Mouse (Mus musculus) heart, embryonic 11.5 days (tissue): ENCODE measurements at regions not wholly inside any gene's neighbourhood (a gene's known extent, or its start where the extent isn't known, plus 50 kb on each side); places are given as distances from the start of the nearest gene placed in this dataset.
A peak's percentile ranks its signal among the peaks of the same experiment; 100 is the strongest.

Source experiments
- ATAC-seq: fragments of 200-750 bp; cut with Nextera tagmentation; replicated peaks from 2 replicates; pipeline ENCODE4 v1.8.0; 2017; ENCODE audit warnings: moderate library complexity; ENCODE audit not compliant: insufficient number of reproducible peaks, low FRiP score, low TSS enrichment
- H3K27ac ChIP-seq: fragments of 300-500 bp; sonication (generic); 2 replicates; pipeline ENCODE4 v1.5.1; 2014; ENCODE audit warnings: mild to moderate bottlenecking, low read depth, low read length
- H3K27me3 ChIP-seq: fragments of 300-500 bp; sonication (generic); 2 replicates; pipeline ENCODE4 v1.6.1; 2014; ENCODE audit warnings: mild to moderate bottlenecking, low read length, mixed read lengths; ENCODE audit not compliant: control insufficient read depth, insufficient read depth
- H3K36me3 ChIP-seq: fragments of 300-500 bp; sonication (generic); 2 replicates; pipeline ENCODE4 v1.6.1; 2014; ENCODE audit warnings: mild to moderate bottlenecking, low read length, moderate library complexity, mixed read lengths; ENCODE audit not compliant: control insufficient read depth, insufficient read depth
- H3K4me1 ChIP-seq: fragments of 300-500 bp; sonication (generic); 2 replicates; pipeline ENCODE4 v1.6.1; 2014; ENCODE audit warnings: low read length; ENCODE audit not compliant: control insufficient read depth, insufficient read depth
- H3K4me2 ChIP-seq: fragments of 300-500 bp; sonication (generic); 2 replicates; pipeline ENCODE4 v1.6.1; 2014; ENCODE audit warnings: mild to moderate bottlenecking, moderate library complexity
- H3K4me3 ChIP-seq: fragments of 300-500 bp; sonication (generic); 2 replicates; pipeline ENCODE4 v1.5.1; 2014; ENCODE audit warnings: low read depth, low read length
- H3K9ac ChIP-seq: fragments of 300-500 bp; sonication (generic); 2 replicates; pipeline ENCODE4 v1.6.1; 2014; ENCODE audit warnings: mild to moderate bottlenecking, low read depth, low read length, moderate library complexity
- H3K9me3 ChIP-seq: fragments of 300-500 bp; sonication (generic); replicated peaks from 2 replicates; pipeline ENCODE4 v1.6.1; 2016; ENCODE audit warnings: low read length; ENCODE audit not compliant: control insufficient read depth
- WGBS: fragments of 180-500 bp; shearing (Covaris S2); extraction: QIAGEN DNeasy Blood & Tissue Kit; methylation state at CpG from one replicate; pipeline ENCODE4 v1.1.7; 2014; ENCODE audit not compliant: insufficient replicate concordance; 5-methylcytosine and 5-hydroxymethylcytosine counted together

DNA sequence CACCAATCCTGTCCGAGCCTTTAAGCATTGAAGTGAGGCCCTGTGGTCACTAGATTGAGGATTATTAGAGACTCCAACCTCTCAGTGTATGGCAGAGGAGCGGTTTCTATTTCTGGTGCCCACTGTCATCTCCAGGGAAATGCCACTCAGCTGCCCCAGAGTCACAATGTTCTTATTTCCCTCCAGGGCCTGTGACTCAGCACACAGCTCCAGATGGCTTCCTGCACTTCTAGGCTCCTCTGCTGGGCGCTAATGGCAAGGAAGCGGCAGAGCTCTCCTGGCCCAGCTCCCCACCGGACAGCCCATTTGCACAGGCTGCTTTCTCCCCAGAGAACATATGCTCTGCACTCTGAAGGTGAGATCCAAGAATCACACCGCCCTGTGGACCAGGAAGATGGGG lies 75.8 kb upstream of the Cpeb4 start:
- Histone ChIP-seq H3K4me1 (peaks cover 7% of the 10 kb centered on the region; the same call in 1 of the 2 replicates), H3K36me3 (no peaks in the 10 kb centered on the region), H3K27ac (no peak overlapping the region), H3K9ac (0 out of 2 replicates have a peak overlapping the region, but pooled peaks have one; percentile 36), H3K27me3 (no peaks in the 10 kb centered on the region), H3K9me3 (no peaks in the 10 kb centered on the region; the same call in 1 of the 2 replicates), H3K4me2 (no peak overlapping the region), H3K4me3 (no peak overlapping the region)
- ATAC-seq = no peak
- WGBS = 50% methylated on average over 6 of the region's 6 CpGs

DNA sequence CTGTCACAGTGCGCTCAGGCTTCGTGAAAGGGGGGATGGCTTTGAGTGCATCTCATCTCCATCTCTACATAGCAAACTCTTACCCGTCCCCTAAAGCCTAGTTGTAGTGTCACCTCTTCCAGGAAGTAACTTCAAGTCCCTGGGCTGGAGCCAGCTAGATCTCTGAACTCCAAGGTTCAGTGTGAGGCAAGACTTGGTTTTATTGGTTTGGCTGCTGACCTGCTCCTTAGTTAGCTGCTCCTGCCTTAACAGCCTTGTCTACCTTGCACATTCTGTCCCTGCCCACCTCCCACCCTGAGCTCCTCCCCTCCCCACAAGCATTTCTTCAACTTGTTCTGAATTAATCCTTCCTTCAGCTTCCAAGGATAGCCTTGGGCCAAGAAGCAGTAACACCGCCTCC lies 70.4 kb upstream of the Cpeb4 start:
- no peaks in the 10 kb centered on the region for H3K27me3 ChIP-seq
- H3K4me2 ChIP-seq = no peak overlapping the region
- no peak overlapping the region for H3K27ac ChIP-seq
- H3K9me3 ChIP-seq = no peaks in the 10 kb centered on the region; the same call in 1 of the 2 replicates
- peaks cover 10% of the 10 kb centered on the region for H3K4me1 ChIP-seq
- no peaks in the 10 kb centered on the region for H3K36me3 ChIP-seq
- no peak overlapping the region for H3K4me3 ChIP-seq
- no peak overlapping the region for H3K9ac ChIP-seq
- WGBS = 82% methylated on average over 4 of the region's 4 CpGs
- no peak for ATAC-seq

DNA sequence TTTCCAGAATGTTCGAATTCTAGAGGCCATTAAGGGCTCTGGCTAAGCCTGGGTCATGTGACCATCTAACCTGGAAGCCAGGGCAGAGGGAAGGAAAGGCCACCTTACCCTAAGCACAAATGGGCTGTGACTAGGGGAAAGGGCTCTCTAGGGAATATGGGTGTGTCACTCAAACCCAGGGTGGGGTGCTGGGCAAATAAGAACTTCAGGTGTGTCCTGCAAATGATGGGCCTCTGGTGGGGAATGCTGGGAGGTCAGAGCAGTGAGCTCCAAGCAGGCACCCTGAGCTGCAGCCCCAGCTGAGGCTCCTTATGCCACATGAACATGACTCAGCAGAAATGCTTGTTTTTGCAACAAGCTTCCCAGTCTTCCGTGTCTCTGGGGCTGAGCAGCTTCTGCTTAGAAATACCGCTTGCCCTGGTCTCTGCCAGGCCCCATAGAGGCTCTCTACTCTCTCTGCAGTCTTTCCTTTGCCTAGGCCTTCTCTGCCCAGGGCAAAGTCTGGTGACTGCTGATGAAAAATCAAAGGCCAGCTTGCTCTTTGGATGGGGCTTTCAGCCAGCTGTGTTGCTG lies 68.6 kb upstream of the Cpeb4 start:
- no peaks in the 10 kb centered on the region; the same call in 1 of the 2 replicates for H3K9me3 ChIP-seq
- peaks cover 8% of the 10 kb centered on the region for H3K4me1 ChIP-seq
- WGBS = 42% methylated on average over 3 of the region's 3 CpGs
- H3K27ac ChIP-seq = peak overlapping the region; percentile 51
- H3K4me2 ChIP-seq = no peak overlapping the region
- H3K27me3 ChIP-seq = no peaks in the 10 kb centered on the region
- H3K36me3 ChIP-seq = no peaks in the 10 kb centered on the region
- peak overlapping the region; percentile 43; the same call in 1 of the 2 replicates for H3K9ac ChIP-seq
- ATAC-seq = peak; percentile 75
- no peak overlapping the region for H3K4me3 ChIP-seq

DNA sequence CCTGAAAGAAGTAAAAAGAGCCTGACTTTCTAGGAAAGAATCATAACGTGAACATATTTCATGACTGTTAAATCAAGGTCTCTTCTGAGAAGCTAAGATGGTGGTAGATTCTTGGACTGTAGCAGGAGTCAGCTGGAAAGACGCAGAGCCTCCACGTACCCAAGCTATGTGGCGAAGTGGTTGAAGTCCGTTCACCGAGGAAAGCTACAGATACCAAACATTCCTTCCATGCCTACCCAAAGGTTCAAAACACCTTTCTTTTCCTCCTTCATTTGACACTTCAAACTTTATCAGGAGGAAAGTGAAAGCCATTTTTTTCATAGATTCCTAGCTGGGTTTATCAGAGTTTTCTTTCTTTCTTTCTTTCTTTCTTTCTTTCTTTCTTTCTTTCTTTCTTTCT lies 67.5 kb upstream of the Cpeb4 start:
- 75% methylated on average over 6 of the region's 6 CpGs for WGBS
- Histone ChIP-seq H3K9me3 (no peaks in the 10 kb centered on the region), H3K9ac (no peak overlapping the region), H3K4me2 (no peak overlapping the region), H3K36me3 (no peaks in the 10 kb centered on the region), H3K27ac (no peak overlapping the region), H3K4me3 (no peak overlapping the region), H3K4me1 (peaks cover 9% of the 10 kb centered on the region), H3K27me3 (no peaks in the 10 kb centered on the region)
- no peak for ATAC-seq

DNA sequence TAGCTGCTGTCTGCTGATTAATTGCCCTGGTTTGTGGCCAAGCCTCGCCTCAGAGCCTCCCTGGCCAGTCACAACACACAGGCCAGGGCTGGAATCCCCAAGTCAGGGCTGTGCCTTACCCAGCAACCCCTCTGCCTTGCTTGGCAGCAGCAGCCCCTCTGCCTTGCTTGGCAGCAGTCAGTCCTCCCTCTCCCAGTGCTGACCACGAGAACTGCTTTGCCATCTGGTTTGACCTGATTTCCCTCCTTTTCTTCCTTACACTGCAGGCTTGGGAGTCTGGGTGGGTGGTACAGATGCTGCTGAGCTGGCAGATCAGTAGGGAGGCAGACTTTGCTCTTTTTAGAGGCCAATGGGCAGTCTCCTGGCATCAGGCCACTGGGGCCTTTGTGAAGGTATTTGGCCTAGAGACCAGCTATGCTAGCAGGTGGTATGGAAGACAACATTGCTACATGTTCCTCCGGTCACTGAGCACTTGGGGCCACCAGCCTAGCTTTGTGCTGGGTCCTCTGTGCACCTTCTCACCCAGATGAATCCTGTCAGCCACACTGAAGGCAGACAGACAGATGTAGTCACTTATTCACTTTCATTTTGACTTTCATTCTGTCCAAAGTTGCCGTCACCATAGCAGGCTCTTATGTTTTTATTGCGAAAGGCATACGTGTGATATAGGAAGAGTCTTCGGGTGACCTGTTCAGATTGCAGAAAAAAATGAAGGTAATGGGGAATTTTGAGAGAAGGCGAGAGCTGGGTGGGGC lies 64.4 kb upstream of the Cpeb4 start:
- H3K27me3 ChIP-seq = no peaks in the 10 kb centered on the region
- H3K4me3 ChIP-seq = no peak overlapping the region
- no peak overlapping the region for H3K9ac ChIP-seq
- no peak overlapping the region for H3K27ac ChIP-seq
- no peak for ATAC-seq
- no peaks in the 10 kb centered on the region for H3K36me3 ChIP-seq
- H3K4me2 ChIP-seq = no peak overlapping the region
- no peaks in the 10 kb centered on the region for H3K9me3 ChIP-seq
- WGBS = 88% methylated on average over 8 of the region's 8 CpGs
- peaks cover 34% of the 10 kb centered on the region for H3K4me1 ChIP-seq

DNA sequence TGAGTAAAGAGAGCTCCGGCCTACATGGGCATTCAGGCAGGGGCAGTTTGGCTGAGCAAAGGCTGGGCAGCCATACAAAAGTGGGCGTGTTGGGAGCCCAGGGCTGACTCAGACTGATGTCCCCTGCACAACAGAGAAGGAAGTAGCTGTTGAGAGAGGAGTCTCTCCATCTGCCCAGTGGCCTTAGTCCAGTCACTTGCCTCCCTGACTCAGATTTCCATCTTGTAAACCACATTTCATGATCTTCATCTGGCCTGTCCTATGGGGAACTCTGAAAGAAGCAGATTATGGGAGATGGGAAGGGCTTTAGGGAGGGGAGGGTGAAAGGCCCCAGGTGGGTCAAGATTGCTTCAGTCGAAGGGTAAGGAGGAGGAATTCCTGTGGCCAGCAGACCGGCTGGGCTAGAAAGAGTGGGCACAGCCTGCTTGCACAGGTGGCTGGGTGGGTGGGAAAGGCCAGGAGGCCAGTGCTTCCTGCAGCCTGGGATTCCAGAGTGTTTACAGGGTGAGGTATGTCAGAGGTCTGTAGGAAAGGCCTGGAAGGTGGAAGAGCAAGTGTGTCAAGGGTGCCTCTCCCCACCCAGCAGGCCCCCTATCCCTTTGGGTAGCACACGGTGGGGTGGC lies 63.7 kb upstream of the Cpeb4 start:
- 83% methylated on average over 5 of the region's 5 CpGs for WGBS
- no peak overlapping the region for H3K4me3 ChIP-seq
- H3K4me1 ChIP-seq = peaks cover 33% of the 10 kb centered on the region
- H3K9ac ChIP-seq = no peak overlapping the region
- no peak overlapping the region for H3K27ac ChIP-seq
- no peaks in the 10 kb centered on the region for H3K36me3 ChIP-seq
- H3K27me3 ChIP-seq = no peaks in the 10 kb centered on the region
- H3K9me3 ChIP-seq = no peaks in the 10 kb centered on the region
- no peak overlapping the region for H3K4me2 ChIP-seq
- ATAC-seq = no peak

DNA sequence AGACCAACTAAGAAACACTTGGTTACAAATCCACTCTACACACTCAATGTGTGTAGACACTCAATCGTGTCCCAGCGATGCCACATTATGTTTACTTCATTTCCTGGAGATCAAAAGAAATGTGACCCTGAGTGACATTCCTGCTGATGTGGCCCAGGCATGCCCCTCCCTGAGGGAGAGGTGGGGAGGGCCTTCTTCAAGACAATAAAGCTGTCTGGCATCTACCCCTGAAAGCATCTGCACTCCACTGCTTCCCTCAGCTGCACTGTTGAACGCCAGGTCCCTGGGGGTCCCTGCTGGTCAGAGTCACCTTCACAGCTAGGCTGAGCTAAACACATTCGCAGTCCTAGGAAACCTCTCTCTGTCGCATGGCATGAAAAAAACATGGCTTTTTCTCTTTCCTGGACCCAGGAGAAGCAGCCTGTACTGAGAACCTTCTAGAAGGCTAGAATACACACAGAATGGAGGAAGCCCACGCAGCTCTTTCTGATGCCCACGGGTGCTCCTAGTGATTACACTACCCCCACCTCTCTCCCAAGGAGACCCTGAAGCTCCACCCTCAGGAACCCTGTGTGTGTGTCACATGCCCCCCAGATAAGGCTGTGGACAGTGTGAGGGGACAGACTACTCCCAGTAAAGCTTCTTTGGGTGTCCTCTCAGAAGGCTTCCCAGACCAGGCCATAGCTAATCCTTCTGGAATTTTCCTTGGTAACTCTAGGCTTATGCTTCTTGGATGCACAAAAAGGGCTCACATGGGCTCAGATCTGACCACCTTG lies 61.8 kb upstream of the Cpeb4 start:
- peak; percentile 72 for ATAC-seq
- H3K4me2 ChIP-seq = no peak overlapping the region
- H3K36me3 ChIP-seq = no peaks in the 10 kb centered on the region
- peak overlapping the region; percentile 4 for H3K27ac ChIP-seq
- H3K9me3 ChIP-seq = no peaks in the 10 kb centered on the region
- 42% methylated on average over 7 of the region's 7 CpGs for WGBS
- H3K9ac ChIP-seq = 0 out of 2 replicates have a peak overlapping the region, but pooled peaks have one; percentile 17
- peaks cover 28% of the 10 kb centered on the region for H3K4me1 ChIP-seq
- H3K27me3 ChIP-seq = no peaks in the 10 kb centered on the region
- no peak overlapping the region for H3K4me3 ChIP-seq

DNA sequence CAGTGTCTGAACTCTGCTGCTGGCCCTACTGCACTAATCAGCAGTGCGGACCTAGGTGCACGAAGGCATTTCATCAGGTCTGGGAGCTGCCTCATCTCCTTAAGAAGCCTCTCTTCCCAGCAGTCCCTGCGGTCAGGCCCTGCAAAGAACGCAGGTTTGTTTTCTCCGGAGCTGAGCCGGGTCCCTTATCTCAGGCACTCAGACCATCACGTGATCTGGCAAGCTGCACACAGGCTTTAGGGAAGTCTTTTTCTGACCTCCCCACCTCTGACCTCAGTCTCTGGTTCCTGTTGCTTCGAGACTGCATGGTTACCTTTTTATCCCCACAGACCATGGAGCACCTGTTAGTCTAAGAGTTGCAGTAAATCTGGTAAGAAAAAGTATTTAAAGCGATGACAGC lies 59.8 kb upstream of the Cpeb4 start:
- ATAC-seq = peak; percentile 91
- Histone ChIP-seq H3K4me2 (peak overlapping the region; percentile 30), H3K27ac (peak overlapping the region; percentile 70)

More for the DNA sequence above, 59.8 kb upstream of the Cpeb4 start:
- no peaks in the 10 kb centered on the region for H3K36me3 ChIP-seq
- whole genome bisulfite sequencing = 17% methylated on average over 9 of the region's 9 CpGs
- H3K4me3 ChIP-seq = no peak overlapping the region
- no peaks in the 10 kb centered on the region for H3K9me3 ChIP-seq
- peak overlapping the region; percentile 36; the same call in 1 of the 2 replicates for H3K9ac ChIP-seq
- no peaks in the 10 kb centered on the region for H3K27me3 ChIP-seq
- H3K4me1 ChIP-seq = peaks cover 28% of the 10 kb centered on the region
